In the genomic region with DNA sequence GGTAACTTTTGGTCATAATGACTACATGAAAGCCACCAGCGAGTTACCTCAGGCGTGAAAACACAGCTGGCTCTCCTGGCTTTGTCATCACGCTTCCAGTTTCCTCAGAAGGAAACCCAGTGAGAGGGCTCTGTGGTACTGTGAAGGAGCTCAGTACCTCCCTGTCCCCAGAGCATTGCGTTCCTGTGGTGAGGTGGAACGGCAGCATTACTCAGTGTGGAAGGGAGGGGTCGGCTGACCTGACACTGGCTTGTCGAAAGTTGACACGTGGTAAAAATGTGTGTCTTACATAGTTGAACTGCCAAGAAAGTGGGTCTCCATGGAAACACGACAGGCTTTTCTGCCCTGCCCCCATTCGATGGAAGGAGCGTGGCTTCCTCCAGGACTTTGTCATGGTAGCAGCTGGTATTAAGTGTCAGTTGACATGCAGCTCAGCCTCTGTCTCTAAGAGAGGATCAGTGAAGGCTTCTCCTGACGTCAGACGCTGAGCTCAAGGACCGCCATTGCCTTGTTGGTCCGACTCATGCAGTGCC, we compare ENCODE assay signal across 10 mouse cellular contexts. TPM values are rescaled to one million over a fixed set of nuclear protein-coding genes. Genes with fewer than 3 reads are reported as not detected.
DNase-seq lines count a peak whose midpoint lies in the region; ATAC-seq and TF ChIP-seq lines count a peak whose summit lies in the region.
"Had no signal": no experiment of that assay in that cellular context is flagged by ENCODE, and none has a peak within 500 bp of the region (broad histone marks: within the 10 kb centered on the region; RNA-seq: fewer than 3 reads in every experiment).

No protein-coding gene starts in this region.

- DNase-seq in lung, adult 2 months, result no peak
- peak; percentile 59 for DNase-seq in embryo, embryonic 10.5 days (ENCODE audit: low spot score)
- DNase-seq in right cerebral cortex, postnatal 25 days, result no peak

- H3K9me3 ChIP-seq in lung, embryonic 15.5 days, result no peaks in the 10 kb centered on the region
- H3K9me3 ChIP-seq in hindbrain, embryonic 15.5 days, result no peaks in the 10 kb centered on the region
- no peaks in the 10 kb centered on the region for H3K9me3 ChIP-seq in midbrain, embryonic 12.5 days
- H3K9me3 ChIP-seq: stomach, embryonic 15.5 days had no signal

- H3K9ac ChIP-seq in lung, embryonic 15.5 days, result no peak overlapping the region
- H3K9ac ChIP-seq in hindbrain, embryonic 15.5 days, result no peak overlapping the region
- H3K9ac ChIP-seq in midbrain, embryonic 12.5 days (replicated peaks), result no peak overlapping the region
- H3K9ac ChIP-seq: stomach, embryonic 15.5 days had no signal

- no peak for TF ChIP-seq POLR2A in lung, adult 2 months (IDR thresholded peaks at IDR 0.05; ENCODE audit: borderline replicate concordance, extremely low read depth, low read depth, low read length)

- H3K4me2 ChIP-seq in lung, embryonic 15.5 days, result peak overlapping the region; percentile 9; the same call in 1 of the 2 replicates
- H3K4me2 ChIP-seq in hindbrain, embryonic 15.5 days, result no peak overlapping the region
- H3K4me2 ChIP-seq in midbrain, embryonic 12.5 days (replicated peaks), result no peak overlapping the region
- H3K4me2 ChIP-seq: stomach, embryonic 15.5 days had no signal

- no peak overlapping the region for H3K27ac ChIP-seq in lung, embryonic 15.5 days
- H3K27ac ChIP-seq in hindbrain, embryonic 15.5 days (replicated peaks), result no peak overlapping the region
- H3K27ac ChIP-seq in midbrain, embryonic 12.5 days (replicated peaks), result no peak overlapping the region
- H3K27ac ChIP-seq: layer of hippocampus, adult 2 months; stomach, embryonic 15.5 days had no signal

- peaks cover 28% of the 10 kb centered on the region for H3K4me1 ChIP-seq in lung, embryonic 15.5 days
- H3K4me1 ChIP-seq in lung, adult 2 months (ENCODE audit: control insufficient read depth, insufficient read depth, low read length), result no peaks in the 10 kb centered on the region; the same call in 1 of the 2 replicates
- peaks cover 25% of the 10 kb centered on the region for H3K4me1 ChIP-seq in hindbrain, embryonic 15.5 days (replicated peaks)
- H3K4me1 ChIP-seq in midbrain, embryonic 12.5 days, result peaks cover 26% of the 10 kb centered on the region

- ATAC-seq in lung, embryonic 15.5 days (ENCODE audit: borderline replicate concordance, extremely low read depth, low FRiP score, low TSS enrichment), result peak; percentile 41; the same call in 1 of the 2 replicates
- peak; percentile 17; the same call in 1 of the 2 replicates for ATAC-seq in hindbrain, embryonic 15.5 days (ENCODE audit: low FRiP score, low read depth)
- ATAC-seq in midbrain, embryonic 12.5 days (ENCODE audit: low FRiP score, low read depth), result peak; percentile 57
- no peak for ATAC-seq in CD4-positive, CD25-positive, alpha-beta regulatory T cell, adult 4 months
- ATAC-seq in erythroid progenitor cell, adult 5-6 weeks (replicated peaks; ENCODE audit: low FRiP score, poor library complexity, severe bottlenecking), result no peak

- H3K36me3 ChIP-seq in lung, embryonic 15.5 days, result no peaks in the 10 kb centered on the region
- H3K36me3 ChIP-seq in hindbrain, embryonic 15.5 days, result no peaks in the 10 kb centered on the region
- no peaks in the 10 kb centered on the region for H3K36me3 ChIP-seq in midbrain, embryonic 12.5 days
- H3K36me3 ChIP-seq: stomach, embryonic 15.5 days had no signal

- no peak overlapping the region for H3K4me3 ChIP-seq in lung, embryonic 15.5 days
- no peak overlapping the region for H3K4me3 ChIP-seq in lung, adult 2 months (replicated peaks; ENCODE audit: extremely low read depth, low read depth, low read length)
- H3K4me3 ChIP-seq in hindbrain, embryonic 15.5 days, result no peak overlapping the region
- H3K4me3 ChIP-seq in midbrain, embryonic 12.5 days, result no peak overlapping the region
- H3K4me3 ChIP-seq: layer of hippocampus, adult 2 months; stomach, embryonic 15.5 days had no signal

- no peak for TF ChIP-seq CTCF in lung, adult 2 months (IDR thresholded peaks at IDR 0.05; ENCODE audit: insufficient read depth, low read length)

- no peaks in the 10 kb centered on the region for H3K27me3 ChIP-seq in lung, embryonic 15.5 days
- H3K27me3 ChIP-seq in hindbrain, embryonic 15.5 days, result no peaks in the 10 kb centered on the region
- H3K27me3 ChIP-seq in midbrain, embryonic 12.5 days, result no peaks in the 10 kb centered on the region
- H3K27me3 ChIP-seq: stomach, embryonic 15.5 days had no signal

- 37% methylated on average over 15 of the region's 15 CpGs for WGBS in lung, embryonic 15.5 days
- WGBS in lung, adult 2 months, result 60% methylated on average over 15 of the region's 15 CpGs
- WGBS in hindbrain, embryonic 15.5 days, result 35% methylated on average over 15 of the region's 15 CpGs
- 51% methylated on average over 15 of the region's 15 CpGs for WGBS in midbrain, embryonic 12.5 days

RNA-seq across cellular contexts. Expression of a gene that starts 44.7 kb away (rescaled TPM):
- polyA plus RNA-seq in lung, embryonic 15.5 days (2015; fragmentation: Nextera tagmentation; extraction: Ambion mirVana), result 42.8 and 44.8 TPM in 2 replicates
- 7.6 and 12.2 TPM in 2 replicates for polyA plus RNA-seq in lung, adult 2 months (2012; rRNA removed)
- polyA plus RNA-seq in hindbrain, embryonic 15.5 days (2015; fragmentation: Nextera tagmentation; extraction: Ambion mirVana), result 50.8 and 52.3 TPM in 2 replicates
- polyA plus RNA-seq in midbrain, embryonic 12.5 days (2016; fragmentation: Nextera tagmentation; extraction: Ambion mirVana), result 41.5 and 42.3 TPM in 2 replicates
- polyA plus RNA-seq in CD4-positive, CD25-positive, alpha-beta regulatory T cell, adult 4 months (2017; shearing (Covaris generic)), result 10 to 100 TPM; 51.1 to 60.6 TPM
- total RNA-seq in erythroid progenitor cell, adult 5-6 weeks (2015; ENCODE audit: low replicate concordance), result 9.4 and 21.4 TPM in 2 replicates
- total RNA-seq in erythroid progenitor cell, adult 5-6 weeks (2017; ENCODE audit: low replicate concordance), result 17.6 and 27.5 TPM in 2 replicates

Comparison
In these comparisons a context has a peak if more than half of its experiments do, and no peak if none do; other contexts are left out.
1. ATAC-seq: peak in lung, embryonic 15.5 days (single experiment), hindbrain, embryonic 15.5 days (single experiment) and midbrain, embryonic 12.5 days (single experiment); none in CD4-positive, CD25-positive, alpha-beta regulatory T cell, adult 4 months (single experiment) and erythroid progenitor cell, adult 5-6 weeks (single experiment).